Mouse (Mus musculus) testis, adult 2 months (tissue): ENCODE results near the gene Ptpra.

ENCODE experiments used
- CTCF ChIP-seq: fragments of 200-500 bp; IDR thresholded peaks from 2 replicates; pipeline ENCODE4 v1.5.1; 2012; ENCODE audit warnings: low read depth, mild to moderate bottlenecking, inconsistent platforms, low read length, moderate library complexity; ENCODE audit not compliant: control insufficient read depth, insufficient read depth, insufficient replicate concordance
- POLR2A ChIP-seq: fragments of 200-500 bp; IDR thresholded peaks from 2 replicates; pipeline ENCODE4 v1.6.1; 2012; ENCODE audit warnings: low read depth, mild to moderate bottlenecking, inconsistent platforms, low read length, moderate library complexity; ENCODE audit not compliant: control insufficient read depth

- TF ChIP-seq CTCF (no peak), POLR2A (no peak)
These were observed 127.6 kb downstream of the Ptpra start for GRCm38 (mm10) chr2:130577632-130578031.
